Mouse (Mus musculus) lung, postnatal 10 days (tissue): ENCODE results near the gene Fam53b.

Source experiments
- DNase-seq: peaks from one replicate; pipeline ENCODE4 v3.0.0; 2021

The Fam53b gene

DNA sequence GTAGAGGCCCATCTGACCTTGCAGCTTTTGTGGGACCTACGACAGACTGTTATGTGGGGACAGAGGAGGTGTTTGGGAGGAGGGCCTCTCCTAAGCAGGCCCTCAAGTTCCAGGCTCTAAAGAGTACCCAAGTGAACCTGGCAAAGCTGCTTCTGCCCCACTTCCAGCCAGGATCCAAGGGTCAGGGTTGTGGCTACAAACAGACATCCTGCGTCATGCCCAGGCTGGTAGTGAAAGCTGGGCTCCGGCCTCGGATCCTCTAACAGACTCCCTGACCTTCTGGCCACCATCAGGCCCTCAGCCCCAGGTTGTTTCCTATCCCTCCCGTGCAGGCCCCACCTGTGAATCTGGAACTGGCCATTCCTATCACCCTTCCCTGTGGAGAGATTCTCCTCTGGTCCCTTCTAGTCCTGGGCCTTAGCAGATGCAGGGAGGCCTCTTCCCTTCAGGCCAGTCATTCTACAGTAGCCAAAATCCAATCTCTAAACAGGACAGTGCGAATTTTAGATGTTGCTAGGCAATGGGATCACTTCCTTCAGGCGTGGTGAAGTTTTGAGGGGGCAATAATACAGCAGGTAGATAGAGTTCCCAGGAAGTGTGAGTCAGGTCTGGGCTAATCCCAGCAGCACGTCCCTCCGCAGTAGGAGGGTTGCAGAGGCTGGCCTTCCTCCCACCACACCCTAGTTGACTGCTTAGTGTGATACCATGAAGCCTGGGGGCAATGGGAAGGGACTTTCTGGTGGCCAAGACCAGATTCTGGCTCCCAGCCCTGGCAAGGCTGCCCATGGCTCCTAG is 110.0 kb downstream of the Fam53b start:
- no peak for DNase-seq

DNA sequence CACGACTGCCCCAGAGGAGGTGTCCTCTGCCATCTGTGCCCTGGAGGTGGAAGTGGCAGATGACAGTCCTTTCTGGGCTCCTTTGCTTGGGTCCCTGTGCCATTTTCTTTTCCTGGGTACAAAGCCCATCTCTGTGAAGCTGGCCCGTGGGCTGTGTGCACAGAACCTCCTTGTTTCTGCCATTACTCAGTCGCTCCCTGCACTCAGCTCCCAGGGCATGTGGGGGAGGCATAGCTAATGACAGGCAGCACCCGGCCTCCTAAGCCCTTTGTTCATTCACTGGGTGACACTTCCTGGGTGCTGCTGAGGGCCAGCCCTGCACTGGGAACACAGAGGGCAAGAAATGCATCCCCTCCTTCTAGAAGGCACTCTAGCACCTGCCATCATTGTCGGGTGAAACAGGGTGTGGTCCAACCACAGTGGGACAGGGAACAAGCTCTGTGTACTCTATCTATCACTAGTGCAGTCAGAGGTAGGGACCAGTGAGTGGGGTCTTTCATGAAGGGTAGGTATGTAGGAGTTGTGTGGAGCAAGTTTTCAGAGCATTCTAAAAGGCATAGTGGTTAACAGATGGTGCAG is 111.1 kb downstream of the Fam53b start:
- DNase-seq: no peak

DNA sequence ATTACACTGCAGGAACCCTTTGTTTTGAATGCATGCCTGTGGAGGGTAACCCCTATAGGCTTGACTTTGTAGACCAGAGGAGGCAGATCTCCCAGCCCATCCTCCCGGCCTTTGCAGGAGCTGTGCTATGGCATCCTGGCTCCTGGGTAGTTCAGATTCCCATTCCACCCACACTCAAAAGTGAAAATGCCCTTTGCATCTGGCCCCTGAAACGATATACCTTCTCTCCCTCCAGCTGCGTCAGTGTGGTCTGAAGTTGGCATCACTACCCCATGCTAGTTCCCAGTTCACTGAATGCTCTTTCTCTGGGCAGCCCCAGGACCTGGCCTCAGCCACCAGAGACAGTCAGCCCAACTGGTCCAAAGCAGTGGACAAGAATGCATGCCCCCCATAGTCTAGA is 111.7 kb downstream of the Fam53b start:
- DNase-seq: no peak

DNA sequence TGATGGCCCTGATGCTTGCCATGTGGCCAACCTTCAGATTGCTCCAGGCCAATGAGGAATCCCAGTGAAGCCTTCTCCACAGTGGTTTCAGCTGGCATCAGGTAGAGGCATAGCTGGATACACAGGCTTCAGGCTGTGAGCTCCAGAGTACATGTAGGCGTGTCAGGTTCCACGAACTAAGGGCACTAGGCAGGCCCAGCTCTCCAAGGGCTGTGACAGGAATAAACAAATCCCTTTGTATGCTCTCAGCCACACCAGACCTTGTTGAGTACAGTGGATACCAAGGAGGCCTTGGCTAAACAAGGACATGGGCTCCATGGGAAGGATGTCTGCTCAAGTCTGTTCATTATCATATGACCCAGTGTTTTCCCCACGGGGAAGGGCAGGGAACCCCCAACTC is 112.3 kb downstream of the Fam53b start:
- DNase-seq: peak; percentile 47

DNA sequence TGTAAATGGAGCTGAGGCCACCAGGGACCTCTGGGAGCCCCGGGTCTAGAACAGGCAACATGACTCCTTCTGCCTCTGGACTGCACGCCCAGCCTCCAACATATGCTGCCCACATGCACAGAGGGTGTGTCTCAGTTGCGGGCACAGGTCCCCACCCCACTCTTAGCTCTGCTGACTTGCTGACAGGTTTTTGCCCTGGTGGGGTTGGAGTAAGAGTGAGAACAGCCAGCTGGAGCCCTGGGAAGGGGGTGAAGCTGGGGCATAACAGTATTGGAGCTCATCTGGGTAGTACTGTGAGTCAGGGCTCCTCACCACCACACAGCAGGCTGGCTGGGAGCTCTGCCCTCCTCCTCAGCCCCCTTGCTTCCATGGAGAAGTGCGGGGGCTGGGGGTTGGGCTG is 113.6 kb downstream of the Fam53b start:
- DNase-seq: no peak

DNA sequence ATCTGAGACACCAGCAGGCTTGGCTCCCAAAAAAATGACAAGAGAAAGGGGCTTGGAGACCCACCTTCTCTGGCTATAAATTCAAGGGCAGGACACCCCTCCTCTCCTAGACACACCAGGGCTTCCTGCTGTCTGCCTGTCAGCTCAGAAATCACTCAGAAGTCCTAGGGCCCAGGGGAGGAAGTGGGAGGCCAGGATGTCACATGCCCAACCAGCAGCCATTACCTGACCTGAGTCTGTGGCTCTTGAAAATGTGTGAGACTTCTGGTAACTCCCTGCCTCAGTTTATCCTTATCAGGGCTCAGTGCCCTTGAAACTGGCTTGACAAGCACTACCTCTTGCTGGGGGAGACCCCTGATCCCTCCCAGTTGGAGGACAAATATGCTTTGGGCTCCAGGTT is 114.0 kb downstream of the Fam53b start:
- DNase-seq: no peak

DNA sequence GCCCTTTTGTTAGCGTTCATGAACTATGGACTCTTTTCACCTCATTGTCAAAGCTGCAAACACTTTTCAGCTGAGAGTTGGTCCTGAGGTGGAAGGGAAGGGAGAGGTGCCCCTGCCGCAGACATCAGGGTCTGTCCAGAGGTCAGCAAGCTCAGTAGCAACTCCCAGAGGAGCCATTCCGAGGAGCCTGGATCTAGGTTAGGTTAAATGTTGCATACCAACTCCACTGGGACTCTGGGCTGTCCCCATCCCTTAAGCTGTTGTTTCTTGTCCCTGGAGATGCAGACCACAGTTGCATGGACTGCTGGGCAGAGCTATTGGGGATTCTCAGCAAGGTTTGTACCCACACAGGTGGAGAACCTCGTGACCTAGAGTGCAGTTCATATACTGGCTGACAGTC is 114.5 kb downstream of the Fam53b start:
- DNase-seq: no peak

DNA sequence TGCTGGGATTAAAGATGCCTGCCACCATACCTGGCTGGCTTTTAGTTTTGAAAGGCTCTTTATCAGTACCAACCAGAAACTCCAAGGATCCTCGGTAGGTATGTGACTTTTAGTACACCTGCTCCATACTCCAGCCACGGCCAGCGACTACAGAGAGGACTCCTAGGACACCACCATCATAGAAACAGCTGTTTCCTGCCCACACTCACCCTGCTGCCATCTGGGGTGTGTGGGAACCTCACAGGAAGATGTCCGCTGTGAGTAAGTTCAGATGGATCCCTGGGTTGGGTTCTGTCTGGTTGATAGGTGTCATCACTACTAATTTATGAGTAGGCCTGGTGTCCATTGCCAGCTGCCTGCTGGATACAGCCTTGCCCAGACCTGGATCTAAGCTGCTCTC is 114.9 kb downstream of the Fam53b start:
- DNase-seq: no peak

DNA sequence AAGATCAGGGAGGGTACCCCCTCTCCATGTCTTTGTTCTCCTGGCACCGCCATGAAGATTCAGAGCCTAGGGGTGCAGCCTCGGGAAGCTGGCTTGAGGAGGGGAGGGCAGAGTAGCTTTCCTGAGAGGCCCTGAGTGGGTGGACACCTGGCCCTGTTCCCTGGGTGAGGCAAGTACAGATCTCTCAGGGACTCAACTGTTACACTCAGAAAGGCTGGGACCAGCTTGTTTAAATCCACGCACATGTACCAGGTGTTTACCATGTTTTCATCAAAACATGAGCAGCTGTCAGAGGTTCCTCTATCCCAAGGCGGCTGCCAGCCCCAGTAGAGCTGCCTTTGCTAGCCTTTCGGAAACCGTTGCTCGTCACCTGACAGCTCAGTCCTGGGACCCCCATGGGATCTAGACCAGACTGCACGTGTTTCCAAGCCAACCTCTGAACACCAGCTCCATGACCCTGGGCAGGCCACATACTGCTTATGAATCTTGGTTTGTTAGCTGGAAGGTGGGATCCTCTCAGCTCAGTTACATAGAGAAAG is 116.4 kb downstream of the Fam53b start:
- DNase-seq: no peak

DNA sequence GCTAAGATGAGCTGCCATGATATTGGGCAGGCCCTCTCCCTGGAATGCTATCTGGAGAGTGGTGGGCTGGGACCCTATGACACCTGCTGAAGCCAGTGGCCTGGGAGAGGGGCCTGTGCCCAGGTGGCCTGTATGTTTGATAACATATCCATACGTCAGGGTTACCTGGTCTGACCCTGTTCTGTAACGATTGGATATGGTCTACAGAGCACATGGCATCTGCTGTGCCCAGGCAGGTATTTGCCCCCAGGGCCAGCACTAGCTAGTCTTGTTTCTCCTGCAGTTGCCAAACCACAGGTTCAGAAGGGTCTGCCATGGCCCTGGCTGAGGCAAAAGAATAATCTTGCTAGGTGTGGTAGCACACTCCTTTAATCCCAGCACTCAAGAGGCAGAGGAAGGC is 120.1 kb downstream of the Fam53b start:
- no peak for DNase-seq

DNA sequence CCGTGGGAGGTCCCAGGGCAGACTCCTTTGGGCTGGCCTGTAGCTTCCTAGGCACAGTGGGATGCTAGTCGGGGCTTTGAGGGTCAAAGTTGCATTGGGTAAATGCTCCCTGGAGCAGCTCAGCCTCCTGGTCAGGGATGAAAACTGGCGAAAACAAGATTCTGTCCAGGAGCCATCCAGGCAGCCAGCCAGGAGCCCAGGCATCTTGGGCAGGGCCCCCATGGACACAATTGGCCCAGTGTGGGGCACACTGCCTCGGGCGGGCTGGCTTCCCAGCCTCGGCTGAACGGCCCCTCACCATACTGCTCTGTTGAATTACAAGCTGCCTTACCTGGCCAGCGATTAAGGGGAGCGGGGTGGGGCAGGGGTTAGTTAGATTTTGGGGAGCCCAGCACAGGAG is 121.0 kb downstream of the Fam53b start:
- DNase-seq: no peak

DNA sequence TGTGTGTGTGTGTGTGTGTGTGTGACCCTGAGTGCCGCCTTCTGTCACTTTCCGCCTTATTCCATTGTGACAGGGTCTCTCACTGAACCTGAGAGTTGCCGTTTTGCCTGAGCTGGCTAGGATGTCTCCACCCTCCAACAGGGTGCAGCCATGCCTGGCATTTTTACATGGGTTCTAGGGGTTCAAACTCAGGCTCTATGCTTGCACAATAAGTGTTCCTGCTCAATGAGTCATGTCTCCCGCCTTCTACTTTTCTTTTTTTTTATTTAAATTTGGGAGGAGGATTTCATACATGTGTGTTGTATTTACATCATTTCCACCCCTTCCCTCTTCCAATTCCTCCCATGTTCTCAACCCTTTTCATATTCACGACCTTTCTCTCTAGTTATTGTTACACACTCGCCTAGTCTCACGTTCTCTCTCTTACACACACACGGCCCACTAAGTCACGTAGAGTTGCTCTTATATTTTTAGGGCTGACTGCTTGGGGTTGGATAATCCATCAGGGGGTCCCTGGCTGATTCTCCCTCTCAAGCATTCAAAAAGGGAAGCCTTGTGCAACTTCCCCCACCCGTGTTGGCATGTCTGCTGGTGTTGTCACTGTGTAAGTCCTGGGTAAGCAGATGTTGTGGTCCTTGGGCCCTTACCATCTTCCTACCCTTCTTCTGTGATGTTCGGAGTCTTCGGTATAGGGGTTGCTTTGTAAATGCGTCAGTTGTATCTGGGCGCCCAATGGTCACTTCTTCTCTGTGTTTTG is 122.8 kb downstream of the Fam53b start:
- DNase-seq: no peak

DNA sequence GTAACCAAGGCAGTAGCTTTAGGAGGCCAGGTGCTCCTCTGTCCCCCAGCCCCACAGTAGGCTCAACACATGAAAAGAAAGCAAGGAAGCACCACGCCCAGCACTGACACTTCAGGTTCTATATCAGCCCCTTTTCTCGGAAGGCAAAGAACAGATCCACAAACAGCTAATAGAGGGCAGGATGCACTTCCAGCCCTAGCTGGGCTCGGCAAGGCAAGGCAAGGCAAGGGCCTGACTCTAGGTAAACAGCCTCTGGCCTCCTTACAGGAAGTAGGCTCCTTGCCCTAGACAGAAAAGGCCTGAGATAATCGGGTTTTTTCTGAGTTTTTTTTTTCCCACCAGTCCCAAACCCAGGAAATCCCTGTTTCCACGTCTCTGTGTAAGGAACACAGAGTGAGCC is 124.0 kb downstream of the Fam53b start:
- DNase-seq: no peak

DNA sequence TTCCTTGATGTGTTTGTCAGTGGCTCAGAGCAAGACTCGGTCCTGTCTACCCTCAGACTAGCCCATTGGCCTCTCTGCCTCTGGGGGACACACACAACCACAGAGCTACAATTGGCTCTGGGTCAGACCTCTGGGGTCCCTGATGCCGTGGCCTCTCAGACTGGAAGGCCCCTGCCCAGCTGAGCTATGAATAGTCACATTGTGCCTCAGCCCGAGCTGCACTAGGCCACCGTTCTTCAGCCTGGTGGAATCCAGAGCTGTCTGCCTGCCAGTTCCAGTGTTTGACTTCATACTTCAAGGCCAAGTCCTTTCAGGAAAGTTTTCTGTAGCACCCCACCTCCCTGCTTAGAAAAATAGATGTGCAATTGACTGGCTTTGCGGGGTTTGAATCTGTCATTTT is 125.0 kb downstream of the Fam53b start:
- peak; percentile 61 for DNase-seq

DNA sequence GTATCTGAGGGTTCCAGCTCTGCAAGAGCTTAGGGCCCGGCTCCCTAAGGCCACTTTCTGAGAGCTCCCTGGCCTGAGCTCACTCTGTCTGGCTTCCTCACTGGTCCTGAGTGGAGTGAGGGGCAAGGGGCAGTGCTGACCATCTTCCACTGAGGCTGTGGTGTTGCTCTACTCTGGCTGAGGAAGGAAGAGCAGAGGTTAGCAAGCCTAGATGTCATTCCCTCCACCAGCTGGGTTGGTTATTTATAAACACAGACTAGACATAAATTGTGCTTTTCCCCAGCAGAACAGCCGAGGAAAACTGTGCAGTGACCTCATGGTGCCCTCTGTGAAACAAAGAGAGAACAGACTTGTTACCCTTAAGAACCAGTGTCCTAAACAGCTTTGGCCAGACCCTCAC is 125.8 kb downstream of the Fam53b start:
- peak; percentile 47 for DNase-seq

DNA sequence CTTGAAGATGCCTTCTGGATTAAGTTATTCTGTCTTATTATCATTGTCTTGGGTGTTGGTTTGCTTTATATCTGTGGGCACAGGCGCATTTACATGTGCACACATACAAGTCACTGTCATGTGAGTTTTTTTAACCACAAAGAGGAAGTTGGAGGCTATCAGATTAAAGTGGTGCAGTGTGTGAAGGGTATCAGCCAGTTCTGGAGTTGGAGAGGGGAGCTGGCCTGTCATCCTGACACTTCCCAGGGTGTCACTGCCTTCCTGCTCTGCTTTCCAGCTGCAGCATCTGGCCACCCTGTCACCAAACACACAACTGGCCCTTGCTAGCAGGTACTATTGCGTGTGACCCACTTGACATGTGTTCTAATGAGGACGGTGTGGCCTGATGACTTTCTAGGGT is 127.2 kb downstream of the Fam53b start:
- DNase-seq: no peak

DNA sequence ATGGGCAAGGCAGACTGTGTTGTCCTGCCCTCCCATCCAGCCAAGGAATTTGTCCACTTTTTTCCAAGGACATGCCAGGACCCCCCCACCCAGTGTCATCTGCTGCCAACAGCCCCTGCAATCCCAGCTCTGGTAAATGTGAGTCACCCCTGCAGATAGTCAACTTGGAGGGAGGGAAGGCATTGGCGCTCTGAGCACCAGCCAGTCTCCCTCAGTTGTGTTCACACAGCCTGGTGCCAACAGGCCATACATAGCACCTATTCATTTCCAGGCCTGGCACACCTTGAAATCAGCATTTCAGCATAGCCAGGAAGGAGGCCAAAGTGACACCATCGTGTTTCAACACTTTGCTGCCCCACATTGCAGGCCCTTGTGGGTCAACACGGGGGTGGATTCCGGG is 129.8 kb downstream of the Fam53b start:
- DNase-seq: no peak

DNA sequence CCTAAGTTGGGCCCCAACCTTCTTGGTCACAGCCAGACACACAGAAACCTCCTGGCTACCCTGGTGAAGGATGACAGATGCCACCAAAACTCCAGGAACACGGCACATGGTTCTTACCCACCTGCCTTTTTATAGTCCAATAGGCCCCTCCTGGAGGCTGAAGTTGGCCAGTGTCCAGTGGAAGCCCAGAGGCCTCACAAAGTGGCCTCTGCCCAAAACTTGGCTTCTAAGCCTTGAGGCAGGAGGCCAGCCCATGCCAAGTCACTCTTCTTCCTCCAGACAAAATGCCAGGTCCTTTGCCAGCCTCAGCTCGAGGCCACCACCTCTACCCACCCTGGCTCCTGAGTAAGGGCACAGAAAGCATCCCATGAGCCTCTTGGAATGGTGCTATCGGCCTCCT is 130.8 kb downstream of the Fam53b start:
- DNase-seq: no peak

DNA sequence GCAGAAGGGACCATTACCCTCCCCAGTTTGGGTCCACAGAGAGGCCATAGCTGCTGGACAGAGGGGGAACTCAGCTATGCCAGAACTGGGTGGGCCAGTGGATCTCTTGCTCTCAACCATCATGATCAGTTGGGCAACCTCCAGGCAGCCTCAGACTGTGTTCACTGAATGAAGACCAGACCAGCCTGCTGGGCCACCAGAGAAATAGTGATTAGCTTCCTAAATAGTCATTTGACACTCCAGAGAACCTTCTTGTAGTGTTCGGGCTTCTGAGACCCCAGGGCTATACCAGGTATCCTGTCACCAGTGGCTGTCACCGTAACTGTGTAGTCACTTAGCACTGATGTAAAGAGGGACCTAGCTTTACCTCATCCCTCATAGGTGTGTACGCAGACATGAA is 131.3 kb downstream of the Fam53b start:
- DNase-seq: no peak

DNA sequence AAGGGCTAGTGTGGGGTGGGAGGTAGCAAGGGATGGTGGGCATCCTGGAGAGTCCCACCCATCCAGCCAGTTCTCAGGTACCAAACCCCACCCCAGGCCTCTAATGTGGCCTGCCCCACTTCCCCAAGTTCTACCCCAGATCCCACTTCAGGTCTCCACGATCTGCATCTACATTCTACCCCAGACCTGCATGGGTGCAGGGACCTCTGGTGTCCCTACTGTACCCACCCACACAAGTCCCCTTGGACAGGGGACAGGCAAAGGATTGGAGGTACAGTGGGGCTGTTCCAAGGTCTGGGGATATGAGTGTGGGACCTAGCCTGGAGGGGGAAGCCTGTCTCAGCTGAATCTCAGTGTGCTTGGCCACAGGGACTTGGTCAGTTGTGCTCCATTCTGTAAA is 131.9 kb downstream of the Fam53b start:
- no peak for DNase-seq

DNA sequence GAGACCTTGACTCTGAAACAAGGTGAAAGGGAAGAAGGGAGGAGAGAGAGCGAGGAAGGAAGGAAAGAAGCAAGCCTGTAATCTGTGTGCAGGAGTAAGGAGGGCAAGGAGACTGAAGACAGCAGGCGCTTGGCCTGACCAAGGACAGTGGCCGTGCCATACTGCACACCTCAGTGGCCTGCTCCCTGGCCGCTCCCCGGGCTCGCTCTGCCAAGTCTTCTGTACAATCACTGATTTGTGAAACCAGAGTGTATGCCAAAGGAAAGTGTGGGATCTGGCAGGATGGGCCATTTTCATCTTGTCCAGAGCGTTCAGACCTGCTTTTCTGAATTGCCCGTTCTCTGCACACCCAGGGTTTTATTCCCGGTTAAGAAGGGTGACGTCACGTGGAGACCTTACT is 132.4 kb downstream of the Fam53b start:
- DNase-seq: peak; percentile 25

DNA sequence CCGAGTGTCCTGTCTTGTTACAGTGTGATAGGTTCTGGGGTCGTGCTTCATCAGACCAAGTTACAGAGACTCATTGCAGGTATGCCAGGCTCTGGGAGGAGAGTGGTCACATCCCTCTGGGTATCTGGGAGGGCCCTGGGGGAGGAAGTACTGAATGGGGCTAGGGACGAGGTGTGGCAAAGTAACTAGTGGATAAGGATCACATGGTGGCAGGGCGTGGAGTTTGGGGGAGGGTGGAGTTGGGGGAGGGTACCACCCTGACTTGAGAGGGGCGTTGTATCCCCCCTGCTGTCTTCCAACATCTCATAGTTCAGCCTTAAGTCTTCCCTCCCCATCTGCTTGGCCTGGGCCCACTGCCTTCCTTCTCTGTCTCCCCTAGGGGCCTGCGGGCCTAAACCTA is 134.1 kb downstream of the Fam53b start:
- DNase-seq: no peak

DNA sequence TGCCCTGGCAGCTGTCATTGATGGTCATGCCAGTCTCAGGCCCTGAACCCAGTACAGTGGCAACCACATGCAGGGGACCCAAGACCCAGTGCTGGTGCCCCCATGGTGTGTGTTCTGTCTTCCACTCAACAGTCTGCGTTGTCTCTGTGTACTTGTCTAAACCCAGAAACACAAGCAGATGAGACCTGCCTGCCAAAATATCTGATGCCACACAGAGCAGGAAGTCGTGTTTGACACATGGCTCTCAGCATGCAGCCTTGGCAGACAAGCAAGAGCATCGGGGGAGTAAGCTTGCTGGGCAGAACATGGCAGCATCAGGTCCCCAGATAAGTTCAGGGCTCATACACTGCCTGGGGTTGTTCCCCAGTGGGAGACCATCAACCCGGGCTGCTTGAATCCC is 134.6 kb downstream of the Fam53b start:
- no peak for DNase-seq

DNA sequence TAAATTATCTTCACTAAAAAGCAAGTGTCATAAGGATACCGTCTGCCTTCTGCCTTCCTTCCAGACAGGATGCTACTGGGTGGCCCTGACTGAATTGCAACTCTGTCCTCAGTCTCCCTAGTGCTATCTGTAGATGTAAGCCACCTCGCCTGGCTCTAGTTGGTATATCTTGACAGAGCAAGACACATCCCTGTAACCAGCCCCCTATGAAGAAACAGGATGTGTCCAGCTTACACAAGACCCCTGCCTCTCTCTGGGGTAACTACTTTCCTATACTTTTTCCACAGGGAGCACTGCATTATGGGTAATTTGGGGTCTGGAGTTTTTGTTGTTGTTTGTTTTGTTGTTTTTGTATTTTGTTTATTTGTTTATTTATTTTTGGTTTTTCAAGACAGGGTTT is 137.8 kb downstream of the Fam53b start:
- DNase-seq: no peak
